Mouse (Mus musculus): Measurements from ENCODE around the gene Mafk. TPM values are rescaled to one million over a fixed set of nuclear protein-coding genes. Genes with fewer than 3 reads are reported as not detected.

Gene Mafk
- polyA plus RNA-seq, 1 experiment from 2014 or later: 10.6 TPM

GRCm38 (mm10) chr5:139824531-139824930, 33.2 kb downstream of the Mafk start:
- no peak overlapping the region for H3K4me2 ChIP-seq
- H3K36me3 ChIP-seq: peaks cover 34% of the 10 kb centered on the region
- H3K27ac ChIP-seq: no peak overlapping the region
- no peaks in the 10 kb centered on the region for H3K27me3 ChIP-seq
- H3K9ac ChIP-seq: no peak overlapping the region
- 94% methylated on average over 10 of the region's 10 CpGs for WGBS
- H3K4me1 ChIP-seq: peaks cover 24% of the 10 kb centered on the region
- H3K4me3 ChIP-seq (replicated peaks): no peak overlapping the region
- ATAC-seq (replicated peaks; ENCODE audit: low FRiP score): no peak
- no peaks in the 10 kb centered on the region for H3K9me3 ChIP-seq (replicated peaks)

DNA sequence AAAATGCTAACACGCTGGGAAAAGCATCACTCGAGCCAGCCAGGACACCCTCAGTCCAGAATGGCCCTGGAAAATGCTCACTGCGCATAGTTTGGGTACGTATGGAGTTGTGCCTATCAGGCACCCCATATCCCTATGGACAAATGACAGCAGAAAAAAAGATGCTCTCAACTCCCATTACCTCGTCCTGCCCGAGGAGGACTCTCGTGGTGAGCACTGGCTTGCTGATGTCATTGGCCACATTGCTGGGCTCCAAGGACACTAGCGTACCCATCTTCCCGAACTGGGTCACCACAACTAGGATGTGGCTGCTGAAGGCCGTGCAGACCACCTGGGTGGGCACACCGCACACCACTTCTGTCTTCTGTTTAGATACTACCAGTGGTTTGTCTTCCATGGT, 34.6 kb downstream of the Mafk start:
- ATAC-seq (replicated peaks; ENCODE audit: low FRiP score): no peak
- Histone ChIP-seq H3K4me1 (peaks cover 24% of the 10 kb centered on the region), H3K4me2 (peak overlapping the region; percentile 67), H3K27me3 (no peaks in the 10 kb centered on the region), H3K4me3 (replicated peaks) (peak overlapping the region; percentile 93), H3K27ac (no peak overlapping the region), H3K36me3 (peaks cover 34% of the 10 kb centered on the region), H3K9ac (peak overlapping the region; percentile 81), H3K9me3 (replicated peaks) (no peaks in the 10 kb centered on the region)
- WGBS: 42% methylated on average over 11 of the region's 11 CpGs

GRCm38 (mm10) chr5:139826357-139827055, 35.2 kb downstream of the Mafk start, which contains the start of the genes Gm26938 and Psmg3:
TSS of gene Gm26938 (minus strand) at chr5:139826407.
TSS of gene Psmg3 (minus strand) at chr5:139826885.
- Histone ChIP-seq H3K4me2 (peak within 1 kb of the TSS; percentile 67), H3K27ac (peak within 1 kb of the TSS; percentile 79), H3K27me3 (no peaks in the 10 kb centered on the region), H3K36me3 (peaks cover 33% of the 10 kb centered on the region), H3K9ac (peak within 1 kb of the TSS; percentile 81), H3K4me3 (replicated peaks) (peak within 1 kb of the TSS; percentile 93), H3K9me3 (replicated peaks) (no peaks in the 10 kb centered on the region), H3K4me1 (peaks cover 24% of the 10 kb centered on the region)
- WGBS: under 1% methylated on average over 43 of the region's 43 CpGs
- peak; percentile 87 for ATAC-seq (replicated peaks; ENCODE audit: low FRiP score)

- Histone ChIP-seq H3K9me3 (replicated peaks) (no peaks in the 10 kb centered on the region), H3K27ac (no peak overlapping the region), H3K27me3 (no peaks in the 10 kb centered on the region), H3K36me3 (peaks cover 22% of the 10 kb centered on the region), H3K4me1 (peaks cover 15% of the 10 kb centered on the region), H3K4me3 (replicated peaks) (no peak overlapping the region), H3K4me2 (no peak overlapping the region), H3K9ac (no peak overlapping the region)
- no peak for ATAC-seq (replicated peaks; ENCODE audit: low FRiP score)
- WGBS: 88% methylated on average over 1 of the region's 1 CpGs
Observed at GRCm38 (mm10) chr5:139827593-139827992, 36.3 kb downstream of the Mafk start.

DNA sequence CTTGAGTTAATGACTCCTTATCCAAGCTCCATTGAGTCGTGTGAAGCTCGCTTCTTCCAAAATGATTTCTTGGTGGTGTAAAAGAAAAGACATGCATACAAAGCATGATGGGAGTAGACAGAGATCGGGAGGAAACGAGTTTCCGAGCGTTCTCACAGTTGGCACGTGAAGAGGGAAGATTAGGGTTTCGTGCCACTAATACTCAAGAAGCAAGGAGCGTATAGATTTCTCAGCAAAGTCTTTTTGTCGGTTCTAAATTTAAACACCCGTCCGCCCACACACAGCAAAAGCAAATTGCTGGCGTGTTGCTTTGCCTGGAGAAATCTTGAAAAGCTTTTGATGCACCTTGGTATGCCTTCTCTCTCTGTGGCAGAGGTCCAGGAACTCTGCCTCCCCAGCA, 38.1 kb downstream of the Mafk start:
- 58% methylated on average over 13 of the region's 13 CpGs for WGBS
- H3K36me3 ChIP-seq: peaks cover 4% of the 10 kb centered on the region; the same call in 1 of the 2 replicates
- H3K27me3 ChIP-seq: no peaks in the 10 kb centered on the region
- no peak overlapping the region for H3K9ac ChIP-seq
- peaks cover 13% of the 10 kb centered on the region for H3K4me1 ChIP-seq
- no peak for ATAC-seq (replicated peaks; ENCODE audit: low FRiP score)
- no peak overlapping the region for H3K4me3 ChIP-seq (replicated peaks)
- no peaks in the 10 kb centered on the region for H3K9me3 ChIP-seq (replicated peaks)
- no peak overlapping the region for H3K27ac ChIP-seq
- H3K4me2 ChIP-seq: no peak overlapping the region

DNA sequence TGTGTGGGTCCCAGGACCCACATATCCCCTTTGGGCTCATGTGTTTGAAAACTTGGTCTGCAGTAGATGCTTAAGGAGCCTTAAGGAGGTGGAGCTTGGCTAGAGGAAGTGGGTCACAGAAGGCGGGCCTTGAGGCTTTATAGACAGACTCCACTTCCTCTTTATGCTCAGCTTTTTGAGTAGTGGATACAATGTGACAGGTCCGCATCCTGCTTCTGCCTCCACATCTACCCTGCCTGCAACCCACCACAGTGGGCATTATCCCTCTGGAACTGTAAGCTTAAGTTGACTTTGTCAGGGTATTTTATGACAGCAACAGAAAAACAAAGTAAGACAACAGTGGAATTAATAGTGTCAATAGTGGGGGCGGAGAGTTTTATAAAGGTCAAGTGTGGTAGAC, 39.4 kb downstream of the Mafk start:
- Histone ChIP-seq H3K9ac (no peak overlapping the region), H3K27ac (no peak overlapping the region), H3K4me1 (peaks cover 6% of the 10 kb centered on the region), H3K36me3 (no peaks in the 10 kb centered on the region), H3K4me2 (no peak overlapping the region), H3K9me3 (replicated peaks) (no peaks in the 10 kb centered on the region), H3K27me3 (no peaks in the 10 kb centered on the region), H3K4me3 (replicated peaks) (no peak overlapping the region)
- ATAC-seq (replicated peaks; ENCODE audit: low FRiP score): no peak
- WGBS: 81% methylated on average over 3 of the region's 3 CpGs

GRCm38 (mm10) chr5:139832125-139832524, 40.8 kb downstream of the Mafk start:
- Histone ChIP-seq H3K4me3 (replicated peaks) (no peak overlapping the region), H3K36me3 (no peaks in the 10 kb centered on the region), H3K9me3 (replicated peaks) (no peaks in the 10 kb centered on the region), H3K4me2 (no peak overlapping the region), H3K27ac (no peak overlapping the region), H3K4me1 (no peaks in the 10 kb centered on the region), H3K27me3 (no peaks in the 10 kb centered on the region), H3K9ac (no peak overlapping the region)
- WGBS: 58% methylated on average over 7 of the region's 7 CpGs
- ATAC-seq (replicated peaks; ENCODE audit: low FRiP score): no peak

DNA sequence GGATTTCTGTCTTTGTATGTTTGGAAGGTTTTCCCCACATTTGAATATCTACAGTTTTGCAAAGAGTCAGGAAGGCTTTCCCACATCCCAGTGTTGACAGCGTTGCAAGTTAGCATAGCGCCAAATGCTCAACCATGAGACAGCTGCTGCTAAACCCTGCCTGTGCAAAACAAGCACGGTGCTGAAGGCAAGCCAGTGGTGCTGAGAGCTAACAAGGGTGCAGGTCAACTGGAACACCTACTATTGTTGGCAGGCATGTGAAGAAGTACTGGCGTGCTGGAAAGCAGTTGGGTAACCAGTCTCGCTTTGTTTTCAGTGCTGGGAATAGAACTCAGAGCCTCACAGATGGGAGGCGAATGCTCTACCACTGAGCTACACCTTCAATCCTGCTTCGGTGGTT, 44.4 kb downstream of the Mafk start:
- no peak overlapping the region for H3K9ac ChIP-seq
- no peaks in the 10 kb centered on the region for H3K9me3 ChIP-seq (replicated peaks)
- 79% methylated on average over 7 of the region's 7 CpGs for WGBS
- H3K4me3 ChIP-seq (replicated peaks): no peak overlapping the region
- H3K27ac ChIP-seq: no peak overlapping the region
- no peaks in the 10 kb centered on the region for H3K27me3 ChIP-seq
- no peak overlapping the region for H3K4me2 ChIP-seq
- H3K36me3 ChIP-seq: no peaks in the 10 kb centered on the region
- no peaks in the 10 kb centered on the region for H3K4me1 ChIP-seq
- ATAC-seq (replicated peaks; ENCODE audit: low FRiP score): no peak

DNA sequence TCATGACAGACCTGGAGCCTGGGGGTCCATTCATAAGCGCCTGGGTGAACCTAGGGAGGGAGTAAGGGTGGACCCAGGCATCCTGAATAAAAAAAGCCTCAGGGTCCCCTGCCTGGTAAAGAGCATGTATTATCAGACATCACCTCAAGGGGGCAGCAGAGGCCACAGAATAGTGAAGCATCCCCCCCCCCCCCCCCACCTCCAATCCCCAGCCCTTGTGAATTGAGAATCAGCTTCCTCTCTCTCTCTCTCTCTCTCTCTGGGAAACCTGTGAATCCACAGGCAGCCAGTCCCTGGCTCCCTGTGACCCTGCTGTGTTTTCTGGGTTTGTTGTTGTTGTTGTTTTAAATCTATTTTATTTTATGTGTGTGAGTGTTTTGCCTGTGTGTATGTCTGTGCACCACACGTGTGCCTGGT, 47.2 kb downstream of the Mafk start:
- H3K9me3 ChIP-seq (replicated peaks): no peaks in the 10 kb centered on the region
- no peak overlapping the region for H3K9ac ChIP-seq
- 20% methylated on average over 2 of the region's 2 CpGs for WGBS
- no peaks in the 10 kb centered on the region for H3K4me1 ChIP-seq
- H3K27ac ChIP-seq: no peak overlapping the region
- no peak for ATAC-seq (replicated peaks; ENCODE audit: low FRiP score)
- no peak overlapping the region for H3K4me2 ChIP-seq
- no peaks in the 10 kb centered on the region for H3K36me3 ChIP-seq
- H3K27me3 ChIP-seq: no peaks in the 10 kb centered on the region
- no peak overlapping the region for H3K4me3 ChIP-seq (replicated peaks)

DNA sequence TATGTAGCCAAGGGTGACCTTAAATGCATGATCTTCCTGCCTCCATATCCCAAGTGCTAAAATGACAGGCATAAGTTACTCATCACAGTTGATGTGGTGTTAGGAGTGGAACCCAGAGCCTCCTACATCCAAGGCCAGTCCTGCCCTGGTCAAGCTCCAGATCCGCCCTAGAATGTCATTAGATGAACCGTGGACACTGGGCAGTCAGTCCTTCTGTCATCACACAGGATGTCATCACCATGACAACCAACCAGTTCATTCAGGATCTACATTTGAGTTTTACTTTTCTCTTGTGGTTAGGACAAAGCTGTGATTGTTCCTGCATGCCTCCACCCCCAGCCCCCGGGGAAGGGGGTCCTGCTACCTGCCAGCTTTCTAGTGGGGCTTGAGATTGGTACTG, 47.8 kb downstream of the Mafk start:
- no peak for ATAC-seq (replicated peaks; ENCODE audit: low FRiP score)
- no peak overlapping the region for H3K4me3 ChIP-seq (replicated peaks)

DNA sequence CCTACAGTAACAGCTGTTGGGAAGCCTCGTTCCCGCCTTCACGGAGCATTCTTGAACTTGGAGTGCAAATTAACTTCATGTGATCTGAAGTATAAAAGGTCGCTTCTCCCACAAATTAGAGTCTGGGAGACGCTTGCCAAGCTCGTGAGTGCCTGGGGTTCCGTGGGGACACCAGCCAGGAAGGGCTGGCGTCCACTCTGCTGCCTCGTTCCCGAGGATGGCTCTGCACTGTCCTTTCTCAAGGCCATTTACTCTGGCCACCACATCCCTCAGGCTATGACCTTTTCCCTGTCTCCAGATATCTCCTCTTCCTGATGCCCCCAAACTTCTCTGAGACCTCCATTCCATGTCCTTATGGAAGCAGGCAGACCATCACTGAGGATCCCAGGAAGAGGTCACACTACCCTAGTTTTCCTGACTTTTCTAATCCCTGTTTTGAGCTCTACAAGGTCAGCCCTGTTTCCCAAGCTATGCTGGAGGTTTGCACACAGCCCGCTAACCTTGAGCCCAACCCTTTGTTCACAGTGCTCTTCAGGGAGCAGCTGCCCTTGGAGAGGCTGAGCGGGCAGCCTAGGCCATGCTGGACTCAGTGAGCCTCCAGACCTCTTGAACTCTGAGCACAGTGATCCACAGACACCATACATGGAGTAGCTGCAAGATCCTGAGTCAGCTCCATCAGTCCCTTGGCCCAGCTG, 58.5 kb downstream of the Mafk start:
- H3K4me3 ChIP-seq (replicated peaks): no peak overlapping the region
- H3K27ac ChIP-seq: no peak overlapping the region
- peaks cover 13% of the 10 kb centered on the region; the same call in 1 of the 2 replicates for H3K4me1 ChIP-seq
- WGBS: 72% methylated on average over 12 of the region's 12 CpGs
- no peak overlapping the region for H3K9ac ChIP-seq
- no peaks in the 10 kb centered on the region; the same call in 1 of the 2 replicates for H3K27me3 ChIP-seq
- ATAC-seq (replicated peaks; ENCODE audit: low FRiP score): no peak
- H3K36me3 ChIP-seq: no peaks in the 10 kb centered on the region
- H3K9me3 ChIP-seq (replicated peaks): peaks cover 4% of the 10 kb centered on the region; the same call in 1 of the 2 replicates
- no peak overlapping the region for H3K4me2 ChIP-seq

More for the DNA sequence above, 47.8 kb downstream of the Mafk start:
- H3K4me1 ChIP-seq: no peaks in the 10 kb centered on the region
- WGBS: 45% methylated on average over 3 of the region's 3 CpGs
- no peaks in the 10 kb centered on the region for H3K9me3 ChIP-seq (replicated peaks)
- H3K27ac ChIP-seq: no peak overlapping the region
- H3K9ac ChIP-seq: no peak overlapping the region
- H3K27me3 ChIP-seq: no peaks in the 10 kb centered on the region
- H3K36me3 ChIP-seq: no peaks in the 10 kb centered on the region
- no peak overlapping the region for H3K4me2 ChIP-seq

Data from kidney, embryonic 15.5 days (tissue).